Mouse (Mus musculus): ENCODE measurements around the gene Pnmt. TPM values are rescaled to one million over a fixed set of nuclear protein-coding genes. Genes with fewer than 3 reads are reported as not detected.

The Pnmt gene
- total RNA-seq (2023) = not detected

DNA sequence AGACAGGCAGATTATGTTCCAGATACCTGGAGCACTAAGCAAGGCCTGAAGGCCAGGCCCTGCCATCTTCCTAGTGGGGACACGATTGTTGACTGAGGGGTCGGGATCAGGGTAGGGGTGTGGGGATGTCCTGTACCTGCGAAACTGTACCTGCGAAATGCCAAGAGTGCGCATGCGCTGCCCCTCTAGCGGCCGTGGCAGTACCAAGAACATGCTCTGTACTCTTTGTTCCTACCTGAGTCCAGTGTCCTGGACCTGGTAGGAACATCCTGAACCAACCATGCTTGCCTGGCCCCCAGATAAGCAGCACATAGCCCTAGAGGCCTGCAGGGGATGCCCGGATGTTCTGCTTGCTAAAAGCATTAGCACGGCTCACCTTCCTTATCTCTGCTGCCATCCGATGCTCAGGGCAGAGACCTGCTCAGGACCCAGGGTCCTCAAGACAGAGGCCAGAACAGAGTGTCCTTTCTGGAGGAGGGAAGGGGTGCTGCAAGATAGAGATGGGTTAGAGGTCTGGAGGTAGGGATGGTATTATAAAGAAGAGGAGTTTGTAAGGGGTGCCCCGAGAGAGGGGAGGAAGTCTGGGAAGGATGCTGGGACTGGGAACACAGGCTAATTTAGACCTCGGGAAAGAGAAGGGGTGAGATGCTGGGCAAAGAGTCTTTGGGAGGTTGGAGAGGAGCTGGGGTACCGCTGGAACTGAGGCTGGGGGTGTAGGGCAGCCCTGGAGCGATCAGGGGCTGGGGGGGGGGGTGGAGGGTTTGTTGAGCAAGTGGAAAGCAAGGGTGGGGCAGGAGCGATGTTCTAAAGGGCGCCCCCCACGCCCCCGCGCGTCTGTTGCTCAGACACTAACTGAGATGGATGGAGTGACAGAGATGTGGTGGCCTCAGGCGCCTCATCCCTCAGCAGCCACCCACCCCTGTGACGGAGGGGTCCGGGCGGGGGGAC lies at the start of gene Pnmt:
Gene Pnmt (plus strand): TSS at position 813 of the 948 bp plus-strand sequence.

DNA sequence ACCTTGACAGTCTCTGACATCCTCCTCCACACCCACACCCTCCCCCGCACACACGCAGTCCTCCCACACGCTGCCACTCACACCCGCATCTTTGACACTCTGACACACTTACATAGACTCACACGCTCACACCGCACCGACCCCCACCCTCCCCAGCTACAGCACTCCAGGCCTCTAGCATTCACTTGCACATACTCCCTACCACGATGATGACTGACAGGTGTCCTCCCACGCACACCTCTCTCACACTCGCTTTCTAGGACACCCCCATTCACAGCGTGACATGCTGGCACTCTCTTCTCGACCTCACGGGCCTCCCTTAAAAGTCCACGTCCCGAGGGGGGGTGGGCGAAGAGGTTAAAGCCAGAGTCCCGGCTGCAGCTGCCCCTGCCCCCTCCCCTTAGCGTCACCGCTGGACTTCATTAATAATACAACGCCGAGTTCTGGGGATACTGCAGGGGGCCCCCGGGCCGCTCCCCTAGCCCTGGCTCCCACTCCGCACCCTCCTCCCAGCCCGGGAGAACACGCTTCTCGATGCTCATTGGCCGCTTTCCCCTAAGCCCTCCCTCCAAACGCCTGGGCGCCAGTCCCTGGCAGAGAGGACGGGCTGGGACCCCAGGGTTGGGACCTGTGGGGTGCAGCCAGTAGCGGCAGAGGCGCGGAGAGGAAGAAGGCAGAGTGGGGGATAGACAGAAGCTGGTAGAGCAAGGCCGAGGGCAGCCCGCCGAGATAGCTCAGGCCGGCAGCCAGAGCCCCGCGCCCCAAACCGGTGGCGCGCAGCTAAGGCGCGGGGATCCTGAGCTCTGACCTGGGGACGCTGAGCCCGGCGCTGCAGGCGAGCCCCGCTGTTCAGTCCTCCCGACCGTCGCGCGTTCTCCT lies 37.9 kb upstream of the Pnmt start, which contains the start of gene Ppp1r1b:
Gene Ppp1r1b (plus strand): TSS at position 322 of the 879 bp plus-strand sequence.

GRCm38 (mm10) chr11:98358161-98359083 lies 27.8 kb upstream of the Pnmt start, which contains the start of gene Stard3:
Stard3 (plus strand) TSS chr11:98358368.

GRCm38 (mm10) chr11:98383261-98384030 lies 2.8 kb upstream of the Pnmt start, which contains the start of gene Tcap:
Tcap (plus strand) TSS chr11:98383811.

GRCm38 (mm10) chr11:98400161-98400726 lies 14.0 kb downstream of the Pnmt start, which contains the start of gene Pgap3:
Pgap3 (minus strand) TSS chr11:98400490.

GRCm38 (mm10) chr11:98412273-98412796 lies 26.1 kb downstream of the Pnmt start, which contains the start of gene Erbb2:
Erbb2 (plus strand) TSS chr11:98412470.

Other genes with a start within 250 kb of the Pnmt start
- gene Fbxl20, start 236.0 kb upstream of the Pnmt start, total RNA-seq (2023) = 10 to 100 TPM; 48.7 to 50.1 TPM
- 100 to 1,000 TPM in 1 of 2 experiments, 10 to 100 TPM in 1; 81.7 to 105 TPM for gene Med1, start 193.2 kb upstream of the Pnmt start, total RNA-seq (2023)
- 100 to 1,000 TPM; 125 to 134 TPM for gene Cdk12, start 183.4 kb upstream of the Pnmt start, total RNA-seq (2023)
- gene Neurod2, start 56.8 kb upstream of the Pnmt start, total RNA-seq (2023) = under 1 TPM in 1 of 2 experiments, not detected in 1; 0.18 TPM
- gene Ppp1r1b, start 38.0 kb upstream of the Pnmt start, total RNA-seq (2023) = not detected
- 10 to 100 TPM; 39.6 to 44.8 TPM for gene Stard3, start 28.1 kb upstream of the Pnmt start, total RNA-seq (2023)
- under 1 TPM in 1 of 2 experiments, not detected in 1; 0.62 TPM for gene Tcap, start 2.6 kb upstream of the Pnmt start, total RNA-seq (2023)
- gene Pgap3, start 14.0 kb downstream of the Pnmt start, total RNA-seq (2023) = 1 to 10 TPM; 8.0 to 9.2 TPM
- not detected for gene Erbb2, start 26.0 kb downstream of the Pnmt start, total RNA-seq (2023)
- 10 to 100 TPM; 51.1 to 52.2 TPM for gene Mien1, start 52.5 kb downstream of the Pnmt start, total RNA-seq (2023)
- gene Grb7, start 59.9 kb downstream of the Pnmt start, total RNA-seq (2023) = 1 to 10 TPM in 1 of 2 experiments, under 1 TPM in 1; 0.77 to 1.1 TPM
- 100 to 1,000 TPM; 627 to 726 TPM for gene Ikzf3, start 159.6 kb downstream of the Pnmt start, total RNA-seq (2023)
- gene Zpbp2, start 164.6 kb downstream of the Pnmt start, total RNA-seq (2023) = 10 to 100 TPM in 1 of 2 experiments, 1 to 10 TPM in 1; 4.8 to 12.8 TPM
- 10 to 100 TPM; 19.3 to 19.6 TPM for gene Ormdl3, start 200.9 kb downstream of the Pnmt start, total RNA-seq (2023)
- not detected for gene Lrrc3c, start 211.8 kb downstream of the Pnmt start, total RNA-seq (2023)
- 10 to 100 TPM; 24.9 to 27.5 TPM for gene Gm12355, start 239.2 kb downstream of the Pnmt start, total RNA-seq (2023)
- not detected for gene Gsdma3, start 239.9 kb downstream of the Pnmt start, total RNA-seq (2023)

All from B cell, adult 67 days (primary cell).